Mouse (Mus musculus) ES-Bruce4 (cell line): ENCODE data around the gene Urah.

Experiments used
- CTCF ChIP-seq: IDR thresholded peaks from one replicate; pipeline ENCODE4 v1.8.1; 2011; ENCODE audit warnings: low read depth, low read length
- EP300 ChIP-seq: IDR thresholded peaks from 2 replicates; pipeline ENCODE4 v1.6.1; 2011; ENCODE audit warnings: low read depth, low read length; ENCODE audit not compliant: insufficient read depth
- POLR2A ChIP-seq: IDR thresholded peaks from one replicate; pipeline ENCODE4 v1.8.1; 2011; ENCODE audit warnings: low read length; ENCODE audit not compliant: insufficient read depth

DNA sequence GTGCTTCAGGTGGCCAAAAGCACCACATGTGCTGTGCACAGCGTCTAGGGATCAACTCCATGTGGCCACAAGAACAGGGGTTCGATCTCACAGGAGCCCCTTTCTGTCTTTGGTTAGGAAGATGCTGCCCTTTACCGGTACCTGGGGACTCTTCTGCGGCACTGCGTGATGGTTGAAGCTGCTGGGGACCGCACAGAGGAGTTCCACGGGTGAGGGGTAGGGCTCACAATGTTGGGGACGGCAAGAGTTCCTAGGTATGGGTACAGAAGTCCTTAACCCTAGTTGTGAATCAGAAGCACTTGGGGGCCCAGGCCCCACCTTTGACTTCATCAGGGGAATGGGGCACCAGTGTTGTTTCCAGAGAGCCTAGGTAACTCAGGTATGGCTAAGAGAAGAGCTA lies 23.9 kb downstream of the Urah start:
- TF ChIP-seq CTCF (no peak), POLR2A (no peak), EP300 (no peak)
